Mouse (Mus musculus): ENCODE results near the gene Coq7.

- TF ChIP-seq CTCF (IDR thresholded peaks at IDR 0.05; ENCODE audit: low read depth, low read length), result no peak
- TF ChIP-seq POLR2A (IDR thresholded peaks at IDR 0.05; ENCODE audit: borderline replicate concordance, low read depth, low read length), result no peak
Observed at GRCm38 (mm10) chr7:118488060-118488664, 45.0 kb downstream of the Coq7 start.

Data from bone marrow macrophage, adult 2 months (primary cell).